Comparison of ENCODE assay signal across 11 mouse cellular contexts in genomic region chr3:99240213-99240720, GRCm38 (mm10). TPM values are rescaled to one million over a fixed set of nuclear protein-coding genes. Genes with fewer than 3 reads are reported as not detected.
DNase-seq lines count a peak whose midpoint lies in the region; ATAC-seq lines count a peak whose summit lies in the region.
"Had no signal": no experiment of that assay in that cellular context is flagged by ENCODE, and none has a peak within 500 bp of the region (broad histone marks: within the 10 kb centered on the region; RNA-seq: fewer than 3 reads in every experiment).

Gene Tbx15 (plus strand): TSS chr3:99240381.

- peak within 1 kb of the TSS; percentile 38 for H3K4me3 ChIP-seq in heart, embryonic 13.5 days
- H3K4me3 ChIP-seq in liver, embryonic 16.5 days (ENCODE audit: low read depth, low read length) = peak within 1 kb of the TSS; percentile 19; the same call in 1 of the 2 replicates

- H3K27ac ChIP-seq in heart, embryonic 13.5 days (replicated peaks) = no peak within 1 kb of the TSS
- H3K27ac ChIP-seq in liver, embryonic 16.5 days (ENCODE audit: low read length) = no peak within 1 kb of the TSS

- H3K36me3 ChIP-seq in heart, embryonic 13.5 days = no peaks in the 10 kb centered on the region
- H3K36me3 ChIP-seq in liver, embryonic 16.5 days (ENCODE audit: control insufficient read depth, insufficient read depth) = no peaks in the 10 kb centered on the region

- intact Hi-C loops in gastrocnemius, postnatal 36 days (cut with DNase I) = loop anchor here (5.0 to 10.0 kb wide), 2 partner anchors 255 to 632 kb away; no protein-coding TSS in a partner anchor

- H3K9ac ChIP-seq in heart, embryonic 13.5 days = no peak within 1 kb of the TSS
- H3K9ac ChIP-seq in liver, embryonic 16.5 days (ENCODE audit: low read depth, low read length) = no peak within 1 kb of the TSS

- ATAC-seq in heart, embryonic 13.5 days (ENCODE audit: extremely low read depth, insufficient number of reproducible peaks, low FRiP score, low TSS enrichment) = no peak
- ATAC-seq in liver, embryonic 16.5 days (ENCODE audit: low read depth) = no peak
- ATAC-seq in granulocyte monocyte progenitor cell, adult 5-6 weeks (replicated peaks; ENCODE audit: poor library complexity, severe bottlenecking) = no peak

- no peaks in the 10 kb centered on the region for H3K9me3 ChIP-seq in heart, embryonic 13.5 days
- H3K9me3 ChIP-seq in liver, embryonic 16.5 days (replicated peaks; ENCODE audit: control insufficient read depth, low read length) = no peaks in the 10 kb centered on the region

- H3K4me1 ChIP-seq in heart, embryonic 13.5 days = peaks cover 14% of the 10 kb centered on the region
- no peaks in the 10 kb centered on the region for H3K4me1 ChIP-seq in liver, embryonic 16.5 days (ENCODE audit: control insufficient read depth, low read depth, low read length)

- no peak for DNase-seq in heart, adult 9 months (ENCODE audit: low spot score in 2 of 2)
- DNase-seq in NIH3T3 (ENCODE audit: low read depth) = peak; percentile 61
- DNase-seq in gastrocnemius, postnatal 36 days = no peak
- DNase-seq in natural killer cell, adult 2 months (ENCODE audit: low spot score in 2 of 2) = no peak
- no peak for DNase-seq in right cerebral cortex, postnatal 10 days (ENCODE audit: low spot score in 2 of 2)
- DNase-seq: cerebellum, adult 11 months; kidney, postnatal 25 days; thymus, postnatal 14 days had no signal

- peaks cover 98% of the 10 kb centered on the region for H3K27me3 ChIP-seq in heart, embryonic 13.5 days (replicated peaks)
- H3K27me3 ChIP-seq in liver, embryonic 16.5 days (ENCODE audit: control insufficient read depth, insufficient read depth, low read depth, low read length) = peaks cover 90% of the 10 kb centered on the region

- peak within 1 kb of the TSS; percentile 57 for H3K4me2 ChIP-seq in heart, embryonic 13.5 days
- no peak within 1 kb of the TSS for H3K4me2 ChIP-seq in liver, embryonic 16.5 days (ENCODE audit: low read depth, low read length)

- under 1% methylated on average over 20 of the region's 20 CpGs for WGBS in heart, embryonic 13.5 days
- WGBS in liver, embryonic 16.5 days (ENCODE audit: insufficient replicate concordance) = 3% methylated on average over 18 of the region's 20 CpGs

RNA-seq across cellular contexts. Expression of gene Tbx15, which starts in this region (rescaled TPM):
- polyA plus RNA-seq in heart, embryonic 13.5 days (2015; fragmentation: Nextera tagmentation; extraction: Ambion mirVana) = 0.09 and 0.14 TPM in 2 replicates
- total RNA-seq in gastrocnemius, postnatal 36 days (2021) = 100 to 1,000 TPM; 117 to 119 TPM
- 0.11 and 0.30 TPM in 2 replicates for polyA plus RNA-seq in liver, embryonic 16.5 days (2015; fragmentation: Nextera tagmentation; extraction: Ambion mirVana)
- not detected in 2 replicates for total RNA-seq in granulocyte monocyte progenitor cell, adult 5-6 weeks (2014; fragmentation: Nextera tagmentation)
- total RNA-seq in granulocyte monocyte progenitor cell, adult 5-6 weeks (2017) = not detected in 2 replicates

Comparison
In these comparisons a context has a peak if more than half of its experiments do, and no peak if none do; other contexts are left out.
1. RNA of gene Tbx15 (total RNA-seq): 117 to 119 TPM in gastrocnemius, postnatal 36 days; not detected in granulocyte monocyte progenitor cell, adult 5-6 weeks; every median in the first group is over 100 times any median in the second.